Mouse (Mus musculus) lung, postnatal 0 days (tissue): Measurements from ENCODE around the gene Rhof.

Source experiments
- CTCF ChIP-seq: IDR thresholded peaks from 2 replicates; pipeline ENCODE4 v1.5.1; 2016; ENCODE audit warnings: antibody characterized with exemption, mild to moderate bottlenecking
- EP300 ChIP-seq: IDR thresholded peaks from 2 replicates; pipeline ENCODE4 v1.6.1; 2016; ENCODE audit warnings: antibody characterized with exemption, mild to moderate bottlenecking, control low read depth

DNA sequence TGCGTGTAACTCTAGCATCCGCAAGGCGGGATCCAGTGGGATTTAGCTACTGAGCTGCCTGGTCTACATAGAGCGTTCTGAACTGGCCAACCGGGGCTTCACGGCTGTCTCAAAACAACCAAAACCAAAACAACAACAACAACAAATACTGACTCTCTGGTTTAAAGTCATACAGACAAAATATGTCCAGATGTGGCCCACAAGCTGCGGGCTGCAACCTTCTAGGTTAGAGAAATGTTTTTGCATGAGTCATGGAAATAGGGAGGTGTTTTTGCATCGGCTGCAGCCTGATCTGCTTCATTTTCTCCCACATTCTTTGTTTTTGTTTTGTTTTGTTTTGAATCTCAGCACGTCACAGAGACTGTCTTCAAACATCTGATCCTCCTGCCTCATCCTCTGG is 37.9 kb upstream of the Rhof start:
- no peak for TF ChIP-seq CTCF
- TF ChIP-seq EP300 = no peak
